Mouse (Mus musculus) ES-E14 (cell line): ENCODE measurements around the gene Nufip2. TPM values are rescaled to one million over a fixed set of nuclear protein-coding genes. Genes with fewer than 3 reads are reported as not detected.

Experiments used
- DNase-seq: peaks from one replicate; pipeline ENCODE4 v3.0.0-alpha.2; 2013; ENCODE audit warnings: low read depth, low spot score
- H3K27ac ChIP-seq: 2 replicates; pipeline ENCODE4 v1.5.1; 2012; ENCODE audit warnings: low read depth, mild to moderate bottlenecking, low read length, moderate library complexity, mixed read lengths; ENCODE audit not compliant: poor library complexity, insufficient read depth, severe bottlenecking
- H3K36me3 ChIP-seq: 2 replicates; pipeline ENCODE4 v1.6.1; 2012; ENCODE audit warnings: mild to moderate bottlenecking, low read length, moderate library complexity, mixed read lengths; ENCODE audit not compliant: control insufficient read depth, poor library complexity, insufficient read depth, severe bottlenecking
- H3K4me1 ChIP-seq, 2 experiments: fragments of 150-350 bp in 1 of 2; sonication (generic) in 1 of 2; 2 replicates each; pipeline ENCODE4 v1.6.1; 2012; ENCODE audit warnings: low read length in 2 of 2, mild to moderate bottlenecking in 1 of 2, mixed read lengths in 1 of 2; ENCODE audit not compliant: control insufficient read depth in 2 of 2, insufficient read depth in 2 of 2, poor library complexity in 1 of 2
- H3K4me3 ChIP-seq, 2 experiments: fragments of 150-350 bp in 1 of 2; sonication (generic) in 1 of 2; 2 replicates each; pipeline ENCODE4 v1.5.1; 2012; ENCODE audit warnings: low read length in 2 of 2, low read depth in 1 of 2, mild to moderate bottlenecking in 1 of 2, mixed read lengths in 1 of 2; ENCODE audit not compliant: insufficient read depth in 1 of 2, poor library complexity in 1 of 2, severe bottlenecking in 1 of 2
- H3K9ac ChIP-seq: 2 replicates; pipeline ENCODE4 v1.6.1; 2012; ENCODE audit warnings: low read depth, mild to moderate bottlenecking, low read length, mixed read lengths; ENCODE audit not compliant: poor library complexity, insufficient read depth, severe bottlenecking
- H3K9me3 ChIP-seq: fragments of 150-350 bp; sonication (generic); 2 replicates; pipeline ENCODE4 v1.6.1; 2012; ENCODE audit warnings: low read depth, mild to moderate bottlenecking, low read length; ENCODE audit not compliant: control insufficient read depth, insufficient read depth
- CHD2 ChIP-seq: IDR thresholded peaks from 2 replicates; pipeline ENCODE4 v1.6.1; 2014; ENCODE audit warnings: mild to moderate bottlenecking, low read depth, low read length, inconsistent platforms
- HCFC1 ChIP-seq: IDR thresholded peaks from 2 replicates; pipeline ENCODE4 v1.6.1; 2012; ENCODE audit warnings: low read length, inconsistent platforms, borderline replicate concordance; ENCODE audit not compliant: insufficient read depth
- MAFK ChIP-seq: IDR thresholded peaks from 2 replicates; pipeline ENCODE4 v1.6.1; 2014; ENCODE audit warnings: mild to moderate bottlenecking, low read depth, low read length, inconsistent platforms; ENCODE audit not compliant: insufficient read depth
- ZC3H11A ChIP-seq: IDR thresholded peaks from 2 replicates; pipeline ENCODE4 v1.6.1; 2012; ENCODE audit warnings: low read depth, mild to moderate bottlenecking, inconsistent platforms, low read length, borderline replicate concordance
- ZNF384 ChIP-seq: IDR thresholded peaks from 2 replicates; pipeline ENCODE4 v1.6.1; 2012; ENCODE audit warnings: low read depth, low read length, inconsistent platforms
- in situ Hi-C, 2 experiments: fragments of 600-800 bp; cut with MboI; formaldehyde crosslinking; loops; one replicate each; pipeline ENCODE4 v1.15.1; 2025; ENCODE audit warnings: low sequenced_read_pairs in 2 of 2, inconsistent platforms in 1 of 2; ENCODE audit not compliant: unreplicated experiment in 2 of 2
- total RNA-seq: library from RNA; depleted of rRNA; stranded (reverse); fragments of 300-350 nt; gene quantifications from 2 replicates; pipeline ENCODE4 v1.2.3, GENCODE M21; 2012

The Nufip2 gene
- total RNA-seq, 1 experiment: 165 TPM

DNA sequence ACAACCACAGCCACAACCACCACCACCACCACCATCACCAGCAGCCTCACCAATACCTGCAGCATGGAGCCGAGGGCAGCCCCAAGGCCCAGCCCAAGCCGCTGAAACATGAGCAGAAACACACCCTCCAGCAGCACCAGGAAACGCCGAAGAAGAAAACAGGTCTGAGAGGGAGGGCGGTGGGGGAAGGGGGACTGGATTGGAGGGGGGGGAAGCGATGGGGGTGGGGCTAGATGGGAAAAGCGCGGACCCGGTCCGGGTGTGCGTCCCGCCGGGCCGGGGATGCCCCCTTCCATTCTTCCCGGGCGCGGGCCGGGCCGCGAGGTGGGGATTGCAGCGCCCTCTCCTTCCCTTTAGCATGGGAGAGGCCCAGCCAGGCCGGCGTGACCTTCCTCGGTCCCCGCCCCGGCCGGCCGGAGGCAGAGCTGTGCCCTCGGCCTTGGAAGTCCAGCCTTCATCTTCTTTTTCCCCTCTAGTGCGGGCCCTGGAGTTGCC, 438 bp downstream of the Nufip2 start:
- peaks cover 0 to 9% of the 10 kb centered on the region in 2 experiments; a peak in 2 of 4 replicates for H3K4me1 ChIP-seq
- in situ Hi-C loops: no loop called here
- TF ChIP-seq ZNF384 (no peak), CHD2 (no peak), MAFK (no peak), ZC3H11A (no peak), HCFC1 (no peak)
- no peak for DNase-seq
- H3K9me3 ChIP-seq: no peaks in the 10 kb centered on the region
- H3K9ac ChIP-seq: peak overlapping the region; percentile 89
- H3K4me3 ChIP-seq: peak overlapping the region; percentile 96 to 98
- H3K27ac ChIP-seq: peak overlapping the region; percentile 95
- peaks cover 4% of the 10 kb centered on the region for H3K36me3 ChIP-seq

DNA sequence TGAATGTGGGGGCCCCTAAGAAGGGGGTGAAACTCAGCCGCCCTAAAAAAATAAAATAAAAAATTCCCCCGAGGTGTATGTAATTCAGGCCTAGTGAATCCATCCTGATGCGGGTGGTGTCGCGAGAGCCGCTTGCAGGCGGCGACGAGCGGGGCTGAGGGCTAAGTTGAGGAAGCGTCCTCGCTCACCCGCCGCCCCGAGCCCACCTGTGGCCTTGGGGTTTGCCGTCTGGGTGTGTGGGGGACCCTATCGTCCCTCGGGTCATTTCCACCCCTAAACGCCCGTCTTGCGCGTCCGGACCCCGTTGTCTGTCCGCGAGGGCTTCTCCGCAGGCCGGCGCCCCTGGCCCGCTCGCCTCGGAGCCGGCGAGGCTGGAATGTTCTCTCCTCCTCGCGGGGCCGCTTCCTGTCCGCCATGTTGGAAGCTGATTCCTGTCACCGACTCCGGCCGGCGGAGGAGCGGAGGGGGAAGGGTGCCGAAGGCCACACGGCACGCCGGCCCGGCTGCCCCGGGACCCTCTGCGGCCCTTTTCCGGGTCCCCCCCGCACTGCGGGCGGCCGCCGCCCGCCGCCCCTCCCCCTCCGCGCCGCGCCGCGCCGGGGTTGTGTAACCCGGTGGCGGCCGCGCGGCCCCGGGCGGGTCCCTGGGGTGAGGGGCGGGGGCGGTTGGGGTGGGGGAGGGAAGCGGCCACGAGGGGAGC, 1.0 kb downstream of the Nufip2 start:
- H3K9ac ChIP-seq: peak overlapping the region; percentile 89
- peak; percentile 70; the same call in 1 of the 2 replicates for TF ChIP-seq CHD2
- TF ChIP-seq ZNF384: no peak
- 0 out of 2 replicates have a peak, but pooled peaks have one; percentile 8 for TF ChIP-seq HCFC1
- no peak for TF ChIP-seq ZC3H11A
- TF ChIP-seq MAFK: no peak
- peaks cover 10% of the 10 kb centered on the region for H3K36me3 ChIP-seq
- peak overlapping the region; percentile 96 to 98 for H3K4me3 ChIP-seq
- H3K27ac ChIP-seq: peak overlapping the region; percentile 95
- H3K9me3 ChIP-seq: no peaks in the 10 kb centered on the region
- in situ Hi-C loops: no loop called here
- peak; percentile 48 for DNase-seq
- H3K4me1 ChIP-seq: peaks cover 0 to 9% of the 10 kb centered on the region in 2 experiments; a peak in 2 of 4 replicates

DNA sequence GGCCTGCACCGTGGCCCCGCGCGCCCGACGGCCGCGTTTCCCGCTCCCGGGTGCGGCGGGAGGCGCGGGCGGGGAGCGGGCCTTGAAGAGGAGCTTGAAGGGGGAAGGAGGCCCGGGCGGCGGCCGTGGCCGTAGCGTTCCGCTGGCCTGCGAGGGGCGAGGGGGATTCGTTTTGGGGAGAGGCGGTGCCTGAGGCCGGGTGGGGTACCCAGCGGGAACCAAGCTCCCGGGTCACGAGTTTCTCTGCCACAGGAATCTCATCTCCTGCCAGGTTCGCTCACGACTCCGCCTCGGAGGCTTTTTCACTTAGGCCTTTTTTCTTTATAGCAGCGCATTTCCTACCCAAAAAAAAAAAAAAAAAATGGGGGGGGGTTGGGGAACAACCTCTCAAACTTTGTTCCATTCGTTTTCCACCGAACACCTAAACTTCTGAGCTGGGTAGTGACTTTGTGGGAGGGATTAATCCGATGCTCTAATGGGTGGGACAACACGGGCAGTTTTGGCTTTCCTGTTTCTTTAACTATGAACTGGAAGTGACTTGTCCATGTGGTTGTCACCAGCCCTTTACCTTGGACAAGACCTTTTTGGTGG, 1.7 kb downstream of the Nufip2 start:
- TF ChIP-seq CHD2: no peak
- peak; percentile 87; the same call in 1 of the 2 replicates for TF ChIP-seq ZNF384
- no peak for TF ChIP-seq ZC3H11A
- TF ChIP-seq HCFC1: 0 out of 2 replicates have a peak, but pooled peaks have one; percentile 20
- H3K4me1 ChIP-seq: peaks cover 0 to 9% of the 10 kb centered on the region in 2 experiments; a peak in 2 of 4 replicates
- peak overlapping the region; percentile 89 for H3K9ac ChIP-seq
- H3K27ac ChIP-seq: peak overlapping the region; percentile 95
- H3K9me3 ChIP-seq: no peaks in the 10 kb centered on the region
- peak overlapping the region; percentile 74 to 98 for H3K4me3 ChIP-seq
- DNase-seq: no peak
- peaks cover 16% of the 10 kb centered on the region for H3K36me3 ChIP-seq
- in situ Hi-C loops: no loop called here

DNA sequence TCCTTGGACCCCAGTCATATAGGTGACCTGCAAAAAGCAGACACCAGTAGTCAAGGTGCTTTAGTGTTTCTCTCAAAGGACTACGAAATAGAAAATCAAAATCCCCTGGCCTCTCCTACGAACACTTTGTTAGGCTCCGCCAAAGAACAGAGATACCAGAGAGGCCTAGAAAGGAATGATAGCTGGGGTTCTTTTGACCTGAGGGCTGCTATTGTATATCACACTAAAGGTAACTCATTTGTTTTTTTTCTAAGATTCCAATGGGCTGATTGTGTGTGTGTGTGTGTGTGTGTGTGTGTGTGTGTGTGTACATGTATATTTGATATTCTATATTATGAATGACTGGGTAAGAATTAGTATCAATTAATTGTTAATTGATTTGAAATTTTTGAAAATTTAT, 7.1 kb downstream of the Nufip2 start:
- Histone ChIP-seq H3K9me3 (no peaks in the 10 kb centered on the region), H3K36me3 (peaks cover 41% of the 10 kb centered on the region), H3K4me1 (peaks cover 0 to 9% of the 10 kb centered on the region in 2 experiments; a peak in 2 of 4 replicates), H3K4me3 (peak overlapping the region; percentile 6 to 35; a peak in 3 of 4 replicates), H3K27ac (no peak overlapping the region), H3K9ac (no peak overlapping the region)
- in situ Hi-C loops: no loop called here
- TF ChIP-seq HCFC1: no peak
- no peak for TF ChIP-seq ZC3H11A
- TF ChIP-seq CHD2: no peak
- TF ChIP-seq ZNF384: no peak
- TF ChIP-seq MAFK: no peak
- DNase-seq: no peak
